9 mouse cellular contexts compared by ENCODE assay signal in the genomic region with DNA sequence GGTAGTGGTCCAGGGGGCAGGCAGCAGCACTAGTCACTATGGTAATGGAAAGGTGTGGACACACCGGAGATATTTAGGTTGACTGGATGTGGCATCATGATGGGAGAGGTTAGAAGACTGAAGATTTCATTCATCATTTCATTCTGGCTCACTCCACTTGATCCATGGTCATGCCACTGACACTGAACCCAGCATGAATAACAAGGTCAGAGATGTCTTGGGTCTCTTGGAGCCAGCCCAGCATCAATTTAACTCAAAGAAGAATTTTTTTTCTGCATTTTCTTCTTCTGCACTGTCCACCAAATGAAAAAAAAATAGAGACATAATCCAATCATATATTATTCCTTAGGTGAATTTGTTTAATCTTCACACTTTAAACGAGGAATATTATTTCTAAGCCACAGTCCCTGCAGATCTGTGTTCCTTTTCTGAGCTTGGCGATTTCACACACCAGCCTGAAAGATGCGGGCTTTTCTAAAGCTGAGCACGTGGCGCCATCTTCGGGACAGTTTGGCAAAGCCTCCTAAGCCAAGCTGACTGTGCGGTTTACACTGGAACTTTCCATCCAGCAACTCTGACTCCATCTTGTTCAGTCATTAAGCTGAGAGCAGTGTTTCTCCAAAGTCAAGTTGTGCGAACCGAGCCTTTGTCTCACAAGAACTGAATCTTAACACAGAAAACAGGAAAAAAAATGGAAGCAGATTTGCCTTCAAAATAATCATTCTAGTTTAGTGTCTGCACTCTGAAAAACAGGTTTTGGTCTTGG. TPM values are rescaled to one million over a fixed set of nuclear protein-coding genes. Genes with fewer than 3 reads are reported as not detected.
DNase-seq lines count a peak whose midpoint lies in the region; ATAC-seq and TF ChIP-seq lines count a peak whose summit lies in the region.
"Had no signal": no experiment of that assay in that cellular context is flagged by ENCODE, and none has a peak within 500 bp of the region (broad histone marks: within the 10 kb centered on the region; RNA-seq: fewer than 3 reads in every experiment).

No protein-coding gene starts in this region.

- no peaks in the 10 kb centered on the region for H3K36me3 ChIP-seq in ES-E14 (ENCODE audit: control insufficient read depth, insufficient read depth, low read length, poor library complexity, severe bottlenecking)
- H3K36me3 ChIP-seq in forebrain, embryonic 11.5 days (ENCODE audit: control insufficient read depth, insufficient read depth, low read length), result no peaks in the 10 kb centered on the region
- H3K36me3 ChIP-seq in lung, embryonic 16.5 days (ENCODE audit: control insufficient read depth, insufficient read depth, low read length), result no peaks in the 10 kb centered on the region

- 27% methylated on average over 10 of the region's 10 CpGs for WGBS in forebrain, embryonic 11.5 days
- 23% methylated on average over 10 of the region's 10 CpGs for WGBS in lung, embryonic 16.5 days

- TF ChIP-seq CTCF in layer of hippocampus, adult 2 months (conservative IDR thresholded peaks at IDR 0.05), result peak; percentile 92

- no peak overlapping the region for H3K9ac ChIP-seq in ES-E14 (ENCODE audit: insufficient read depth, low read depth, low read length, poor library complexity, severe bottlenecking)
- no peak overlapping the region for H3K9ac ChIP-seq in forebrain, embryonic 11.5 days (ENCODE audit: low read length)
- no peak overlapping the region for H3K9ac ChIP-seq in lung, embryonic 16.5 days (ENCODE audit: low read length)

- in situ Hi-C loops in ES-E14 (cut with MboI; ENCODE audit: low sequenced_read_pairs in 2 of 2, unreplicated experiment in 2 of 2), result loop anchor here (5.0 to 10.0 kb wide), 2 partner anchors 122 to 124 kb away; no protein-coding TSS in a partner anchor

- ATAC-seq in forebrain, embryonic 11.5 days (replicated peaks; ENCODE audit: low FRiP score), result peak; percentile 80
- ATAC-seq in lung, embryonic 16.5 days (ENCODE audit: low read depth), result peak; percentile 51; the same call in 1 of the 2 replicates

- H3K27ac ChIP-seq in ES-E14 (ENCODE audit: insufficient read depth, low read depth, low read length, poor library complexity, severe bottlenecking), result no peak overlapping the region
- no peak overlapping the region for H3K27ac ChIP-seq in forebrain, embryonic 11.5 days (ENCODE audit: low read depth, low read length)
- H3K27ac ChIP-seq in layer of hippocampus, adult 2 months, result no peak overlapping the region
- H3K27ac ChIP-seq in lung, embryonic 16.5 days (ENCODE audit: low read length), result no peak overlapping the region

- H3K4me2 ChIP-seq in forebrain, embryonic 11.5 days (ENCODE audit: low read depth, low read length, severe bottlenecking), result no peak overlapping the region
- H3K4me2 ChIP-seq in lung, embryonic 16.5 days (ENCODE audit: low read depth, low read length), result no peak overlapping the region

- H3K4me1 ChIP-seq in ES-E14 (ENCODE audit: control insufficient read depth in 2 of 2, insufficient read depth in 2 of 2, low read length in 2 of 2, poor library complexity in 1 of 2), result peaks cover 0 to 3% of the 10 kb centered on the region in 2 experiments; a peak in 1 of 4 replicates
- H3K4me1 ChIP-seq in forebrain, embryonic 11.5 days (replicated peaks; ENCODE audit: control insufficient read depth, insufficient read depth, low read length), result no peaks in the 10 kb centered on the region
- no peaks in the 10 kb centered on the region for H3K4me1 ChIP-seq in lung, embryonic 16.5 days (replicated peaks; ENCODE audit: control insufficient read depth, insufficient read depth, low read length)

- DNase-seq in ES-E14 (ENCODE audit: low read depth, low spot score), result peak; percentile 60
- DNase-seq in brain, adult 2 months (ENCODE audit: low read depth, low spot score), result peak; percentile 97
- peak; percentile 78 for DNase-seq in forebrain, embryonic 11.5 days (ENCODE audit: low spot score)
- peak; percentile 78 for DNase-seq in heart, postnatal 4 days
- DNase-seq in layer of hippocampus, adult 2 months (ENCODE audit: low spot score in 2 of 2), result peak; percentile 76 to 84
- DNase-seq in ovary, postnatal 36 days (ENCODE audit: low spot score), result peak; percentile 46
- peak; percentile 64 for DNase-seq in urinary bladder, postnatal 14 days (ENCODE audit: low spot score)

- H3K27me3 ChIP-seq in forebrain, embryonic 11.5 days (ENCODE audit: control insufficient read depth, insufficient read depth, low read length), result no peaks in the 10 kb centered on the region
- H3K27me3 ChIP-seq in lung, embryonic 16.5 days (ENCODE audit: control insufficient read depth, insufficient read depth, low read depth, low read length), result no peaks in the 10 kb centered on the region; the same call in 1 of the 2 replicates

- no peaks in the 10 kb centered on the region for H3K9me3 ChIP-seq in ES-E14 (ENCODE audit: control insufficient read depth, insufficient read depth, low read depth, low read length)
- no peaks in the 10 kb centered on the region for H3K9me3 ChIP-seq in forebrain, embryonic 11.5 days (ENCODE audit: control insufficient read depth, low read length)
- no peaks in the 10 kb centered on the region for H3K9me3 ChIP-seq in lung, embryonic 16.5 days (ENCODE audit: control insufficient read depth, low read length)

- no peak overlapping the region for H3K4me3 ChIP-seq in ES-E14 (ENCODE audit: insufficient read depth in 1 of 2, low read depth in 1 of 2, low read length in 2 of 2, poor library complexity in 1 of 2, severe bottlenecking in 1 of 2)
- H3K4me3 ChIP-seq in forebrain, embryonic 11.5 days (ENCODE audit: low read depth, low read length), result no peak overlapping the region
- H3K4me3 ChIP-seq in layer of hippocampus, adult 2 months, result no peak overlapping the region
- no peak overlapping the region for H3K4me3 ChIP-seq in lung, embryonic 16.5 days (ENCODE audit: low read length)

TF ChIP-seq in ES-E14, 5 proteins besides CTCF, POLR2A, EP300 and RAD21:
- no peak for TF ChIP-seq CHD2 (IDR thresholded peaks at IDR 0.05; ENCODE audit: low read depth, low read length)
- peak; percentile 92 for TF ChIP-seq MAFK (IDR thresholded peaks at IDR 0.05; ENCODE audit: insufficient read depth, low read depth, low read length)
- no peak for TF ChIP-seq HCFC1 (IDR thresholded peaks at IDR 0.05; ENCODE audit: borderline replicate concordance, insufficient read depth, low read length)
- TF ChIP-seq ZC3H11A (IDR thresholded peaks at IDR 0.05; ENCODE audit: borderline replicate concordance, low read depth, low read length), result peak; percentile 99
- 0 out of 2 replicates have a peak, but pooled peaks have one; percentile 9 for TF ChIP-seq ZNF384 (IDR thresholded peaks at IDR 0.05; ENCODE audit: low read depth, low read length)
TF ChIP-seq in ES-E14: peak in this region for 3.

RNA-seq across cellular contexts. Expression of a gene that starts 42.6 kb away (rescaled TPM):
- total RNA-seq in ES-E14 (2012; rRNA removed), result 1.4 and 4.8 TPM in 2 replicates
- 1.2 and 2.2 TPM in 2 replicates for polyA plus RNA-seq in forebrain, embryonic 11.5 days (2014; fragmentation: Nextera tagmentation; extraction: Ambion mirVana)
- total RNA-seq in heart, postnatal 4 days (2021), result 1 to 10 TPM; 1.4 to 1.8 TPM
- 10 to 100 TPM in 1 of 2 experiments, 1 to 10 TPM in 1; 7.0 to 10.4 TPM for total RNA-seq in layer of hippocampus, adult 2 months (2021)
- 0.58 TPM in 1 of 2 replicates, not detected in the other for polyA plus RNA-seq in lung, embryonic 16.5 days (2015; fragmentation: Nextera tagmentation; extraction: Ambion mirVana)

RNA-seq across cellular contexts. Expression of a gene that starts 42.6 kb away (rescaled TPM):
- total RNA-seq in ES-E14 (2012; rRNA removed), result 1.3 and 7.0 TPM in 2 replicates
- 30.7 and 34.3 TPM in 2 replicates for polyA plus RNA-seq in forebrain, embryonic 11.5 days (2014; fragmentation: Nextera tagmentation; extraction: Ambion mirVana)
- not detected for total RNA-seq in heart, postnatal 4 days (2021)
- total RNA-seq in layer of hippocampus, adult 2 months (2021), result 10 to 100 TPM; 32.7 to 33.1 TPM
- not detected in 2 replicates for polyA plus RNA-seq in lung, embryonic 16.5 days (2015; fragmentation: Nextera tagmentation; extraction: Ambion mirVana)
- polyA plus RNA-seq: heart, embryonic 16.5 days had no signal

Comparison
In these comparisons a context has a peak if more than half of its experiments do, and no peak if none do; other contexts are left out.
1. DNase-seq: peak in every context shown above with its lines; median percentile 97 in brain, adult 2 months; 80 in layer of hippocampus, adult 2 months; 78 in forebrain, embryonic 11.5 days; 78 in heart, postnatal 4 days; 64 in urinary bladder, postnatal 14 days; 60 in ES-E14; 46 in ovary, postnatal 36 days.